Mouse (Mus musculus) c-Kit-negative CD71-positive TER-119-positive erythroid progenitor cells, embryonic 14.5 days (primary cell): ENCODE data around the gene Rfx7.
"Not testable (repeated sequence)": the region's sequence is repeated elsewhere in the genome, so short reads cannot be mapped to it uniquely, and the experiment has no call there.

Experiments
- DNase-seq: peaks from one replicate; pipeline ENCODE4 v3.0.0-alpha.2; 2013; ENCODE audit warnings: low read depth, low spot score

The Rfx7 gene

GRCm38 (mm10) chr9:72639843-72640621, 108.0 kb downstream of the Rfx7 start:
- no peak for DNase-seq

GRCm38 (mm10) chr9:72640642-72641041, 108.6 kb downstream of the Rfx7 start:
- DNase-seq = no peak

- no peak for DNase-seq
Observed at GRCm38 (mm10) chr9:72641093-72641680, 109.1 kb downstream of the Rfx7 start.

GRCm38 (mm10) chr9:72642756-72643447, 110.9 kb downstream of the Rfx7 start:
- DNase-seq = not testable (repeated sequence)

GRCm38 (mm10) chr9:72643651-72644417, 111.8 kb downstream of the Rfx7 start:
- DNase-seq = no peak

GRCm38 (mm10) chr9:72644418-72645110, 112.5 kb downstream of the Rfx7 start:
- no peak for DNase-seq

GRCm38 (mm10) chr9:72649781-72650180, 117.7 kb downstream of the Rfx7 start:
- no peak for DNase-seq

GRCm38 (mm10) chr9:72652961-72653360, 120.9 kb downstream of the Rfx7 start:
- DNase-seq = no peak

- no peak for DNase-seq
Observed at GRCm38 (mm10) chr9:72653533-72653932, 121.5 kb downstream of the Rfx7 start.

- no peak for DNase-seq
Observed at GRCm38 (mm10) chr9:72654593-72655242, 122.7 kb downstream of the Rfx7 start.

GRCm38 (mm10) chr9:72655602-72656001, 123.6 kb downstream of the Rfx7 start:
- DNase-seq = no peak

GRCm38 (mm10) chr9:72656491-72656890, 124.5 kb downstream of the Rfx7 start:
- DNase-seq = no peak

GRCm38 (mm10) chr9:72656940-72657339, 124.9 kb downstream of the Rfx7 start:
- no peak for DNase-seq

- DNase-seq = no peak
Observed at GRCm38 (mm10) chr9:72657694-72658093, 125.7 kb downstream of the Rfx7 start.

GRCm38 (mm10) chr9:72660139-72660538, 128.1 kb downstream of the Rfx7 start:
- DNase-seq = no peak

- no peak for DNase-seq
Observed at GRCm38 (mm10) chr9:72660911-72661310, 128.9 kb downstream of the Rfx7 start.

GRCm38 (mm10) chr9:72661561-72661894, 129.5 kb downstream of the Rfx7 start:
- DNase-seq = no peak

- peak; percentile 58 for DNase-seq
Observed at GRCm38 (mm10) chr9:72661895-72662661, 130.0 kb downstream of the Rfx7 start, which contains the start of gene Nedd4. TSS of gene Nedd4 (plus strand) at chr9:72662346.

- DNase-seq = peak; percentile 54
Observed at GRCm38 (mm10) chr9:72662691-72663533, 130.9 kb downstream of the Rfx7 start.
